Mouse (Mus musculus): ENCODE measurements around the gene Dcbld2. TPM values are rescaled to one million over a fixed set of nuclear protein-coding genes. Genes with fewer than 3 reads are reported as not detected.

Gene Dcbld2
- polyA plus RNA-seq, 1 experiment from 2014 or later, result 19.6 TPM

GRCm38 (mm10) chr16:58430246-58430645 is 22.0 kb downstream of the Dcbld2 start:
- 87% methylated on average over 7 of the region's 7 CpGs for WGBS (ENCODE audit: insufficient replicate concordance)
- H3K4me1 ChIP-seq (ENCODE audit: control insufficient read depth, insufficient read depth, low read length), result peaks cover 7% of the 10 kb centered on the region; the same call in 1 of the 2 replicates
- no peak overlapping the region for H3K9ac ChIP-seq (ENCODE audit: low read depth, low read length)
- H3K27me3 ChIP-seq (ENCODE audit: control insufficient read depth, insufficient read depth, low read length), result no peaks in the 10 kb centered on the region
- H3K36me3 ChIP-seq (ENCODE audit: control insufficient read depth, insufficient read depth, low read length), result peaks cover 2% of the 10 kb centered on the region; the same call in 1 of the 2 replicates
- H3K4me3 ChIP-seq (ENCODE audit: low read depth, low read length), result no peak overlapping the region
- ATAC-seq (replicated peaks; ENCODE audit: insufficient number of reproducible peaks, low FRiP score, low TSS enrichment), result no peak
- no peaks in the 10 kb centered on the region for H3K9me3 ChIP-seq (replicated peaks; ENCODE audit: control insufficient read depth, low read length)
- H3K27ac ChIP-seq (ENCODE audit: low read depth, low read length), result no peak overlapping the region
- H3K4me2 ChIP-seq, result no peak overlapping the region

- WGBS (ENCODE audit: insufficient replicate concordance), result 98% methylated on average over 1 of the region's 1 CpGs
- no peak overlapping the region for H3K9ac ChIP-seq (ENCODE audit: low read depth, low read length)
- peaks cover 7% of the 10 kb centered on the region; the same call in 1 of the 2 replicates for H3K36me3 ChIP-seq (ENCODE audit: control insufficient read depth, insufficient read depth, low read length)
- H3K4me2 ChIP-seq, result no peak overlapping the region
- no peak for ATAC-seq (replicated peaks; ENCODE audit: insufficient number of reproducible peaks, low FRiP score, low TSS enrichment)
- H3K27me3 ChIP-seq (ENCODE audit: control insufficient read depth, insufficient read depth, low read length), result no peaks in the 10 kb centered on the region
- H3K9me3 ChIP-seq (replicated peaks; ENCODE audit: control insufficient read depth, low read length), result no peaks in the 10 kb centered on the region
- H3K4me1 ChIP-seq (ENCODE audit: control insufficient read depth, insufficient read depth, low read length), result 0 out of 2 replicates have a peak, but pooled peaks cover 3% of the 10 kb centered on the region
- H3K4me3 ChIP-seq (ENCODE audit: low read depth, low read length), result no peak overlapping the region
- H3K27ac ChIP-seq (ENCODE audit: low read depth, low read length), result no peak overlapping the region
Measured at GRCm38 (mm10) chr16:58432384-58432783, 24.1 kb downstream of the Dcbld2 start.

- no peaks in the 10 kb centered on the region for H3K27me3 ChIP-seq (ENCODE audit: control insufficient read depth, insufficient read depth, low read length)
- WGBS (ENCODE audit: insufficient replicate concordance), result 65% methylated on average over 6 of the region's 6 CpGs
- no peaks in the 10 kb centered on the region for H3K4me1 ChIP-seq (ENCODE audit: control insufficient read depth, insufficient read depth, low read length)
- no peak overlapping the region for H3K9ac ChIP-seq (ENCODE audit: low read depth, low read length)
- 0 out of 2 replicates have a peak, but pooled peaks cover 2% of the 10 kb centered on the region for H3K36me3 ChIP-seq (ENCODE audit: control insufficient read depth, insufficient read depth, low read length)
- H3K4me3 ChIP-seq (ENCODE audit: low read depth, low read length), result no peak overlapping the region
- H3K27ac ChIP-seq (ENCODE audit: low read depth, low read length), result no peak overlapping the region
- ATAC-seq (replicated peaks; ENCODE audit: insufficient number of reproducible peaks, low FRiP score, low TSS enrichment), result no peak
- H3K4me2 ChIP-seq, result no peak overlapping the region
- no peaks in the 10 kb centered on the region for H3K9me3 ChIP-seq (replicated peaks; ENCODE audit: control insufficient read depth, low read length)
Measured at GRCm38 (mm10) chr16:58444735-58445134, 36.5 kb downstream of the Dcbld2 start.

GRCm38 (mm10) chr16:58446281-58447259 is 38.3 kb downstream of the Dcbld2 start:
- Histone ChIP-seq H3K9ac (ENCODE audit: low read depth, low read length) (no peak overlapping the region), H3K27me3 (ENCODE audit: control insufficient read depth, insufficient read depth, low read length) (no peaks in the 10 kb centered on the region), H3K9me3 (replicated peaks; ENCODE audit: control insufficient read depth, low read length) (no peaks in the 10 kb centered on the region), H3K4me2 (no peak overlapping the region), H3K4me1 (ENCODE audit: control insufficient read depth, insufficient read depth, low read length) (peaks cover 2% of the 10 kb centered on the region; the same call in 1 of the 2 replicates), H3K36me3 (ENCODE audit: control insufficient read depth, insufficient read depth, low read length) (peaks cover 3% of the 10 kb centered on the region; the same call in 1 of the 2 replicates), H3K27ac (ENCODE audit: low read depth, low read length) (no peak overlapping the region), H3K4me3 (ENCODE audit: low read depth, low read length) (no peak overlapping the region)
- 92% methylated on average over 4 of the region's 4 CpGs for WGBS (ENCODE audit: insufficient replicate concordance)
- no peak for ATAC-seq (replicated peaks; ENCODE audit: insufficient number of reproducible peaks, low FRiP score, low TSS enrichment)

- no peak overlapping the region for H3K4me2 ChIP-seq
- no peak overlapping the region for H3K27ac ChIP-seq (ENCODE audit: low read depth, low read length)
- H3K9ac ChIP-seq (ENCODE audit: low read depth, low read length), result no peak overlapping the region
- peaks cover 15% of the 10 kb centered on the region for H3K4me1 ChIP-seq (ENCODE audit: control insufficient read depth, insufficient read depth, low read length)
- H3K4me3 ChIP-seq (ENCODE audit: low read depth, low read length), result no peak overlapping the region
- no peaks in the 10 kb centered on the region for H3K9me3 ChIP-seq (replicated peaks; ENCODE audit: control insufficient read depth, low read length)
- WGBS (ENCODE audit: insufficient replicate concordance), result 87% methylated on average over 4 of the region's 4 CpGs
- peaks cover 3% of the 10 kb centered on the region; the same call in 1 of the 2 replicates for H3K36me3 ChIP-seq (ENCODE audit: control insufficient read depth, insufficient read depth, low read length)
- H3K27me3 ChIP-seq (ENCODE audit: control insufficient read depth, insufficient read depth, low read length), result no peaks in the 10 kb centered on the region
- ATAC-seq (replicated peaks; ENCODE audit: insufficient number of reproducible peaks, low FRiP score, low TSS enrichment), result no peak
Measured at GRCm38 (mm10) chr16:58449073-58449472, 40.8 kb downstream of the Dcbld2 start.

- no peak overlapping the region for H3K4me3 ChIP-seq (ENCODE audit: low read depth, low read length)
- H3K9me3 ChIP-seq (replicated peaks; ENCODE audit: control insufficient read depth, low read length), result no peaks in the 10 kb centered on the region
- H3K4me1 ChIP-seq (ENCODE audit: control insufficient read depth, insufficient read depth, low read length), result peaks cover 17% of the 10 kb centered on the region
- peaks cover 3% of the 10 kb centered on the region; the same call in 1 of the 2 replicates for H3K36me3 ChIP-seq (ENCODE audit: control insufficient read depth, insufficient read depth, low read length)
- no peak overlapping the region for H3K9ac ChIP-seq (ENCODE audit: low read depth, low read length)
- ATAC-seq (replicated peaks; ENCODE audit: insufficient number of reproducible peaks, low FRiP score, low TSS enrichment), result no peak
- H3K27ac ChIP-seq (ENCODE audit: low read depth, low read length), result no peak overlapping the region
- H3K4me2 ChIP-seq, result no peak overlapping the region
- H3K27me3 ChIP-seq (ENCODE audit: control insufficient read depth, insufficient read depth, low read length), result no peaks in the 10 kb centered on the region
- WGBS (ENCODE audit: insufficient replicate concordance), result 52% methylated on average over 6 of the region's 6 CpGs
Measured at GRCm38 (mm10) chr16:58450648-58451047, 42.4 kb downstream of the Dcbld2 start.

GRCm38 (mm10) chr16:58451647-58452046 is 43.4 kb downstream of the Dcbld2 start:
- Histone ChIP-seq H3K27me3 (ENCODE audit: control insufficient read depth, insufficient read depth, low read length) (no peaks in the 10 kb centered on the region), H3K4me1 (ENCODE audit: control insufficient read depth, insufficient read depth, low read length) (peaks cover 17% of the 10 kb centered on the region), H3K9me3 (replicated peaks; ENCODE audit: control insufficient read depth, low read length) (no peaks in the 10 kb centered on the region), H3K4me3 (ENCODE audit: low read depth, low read length) (no peak overlapping the region), H3K36me3 (ENCODE audit: control insufficient read depth, insufficient read depth, low read length) (peaks cover 3% of the 10 kb centered on the region; the same call in 1 of the 2 replicates), H3K9ac (ENCODE audit: low read depth, low read length) (no peak overlapping the region), H3K4me2 (no peak overlapping the region), H3K27ac (ENCODE audit: low read depth, low read length) (0 out of 2 replicates have a peak overlapping the region, but pooled peaks have one; percentile 24)
- ATAC-seq (replicated peaks; ENCODE audit: insufficient number of reproducible peaks, low FRiP score, low TSS enrichment), result no peak
- WGBS (ENCODE audit: insufficient replicate concordance), result 94% methylated on average over 5 of the region's 5 CpGs

- Histone ChIP-seq H3K9me3 (replicated peaks; ENCODE audit: control insufficient read depth, low read length) (no peaks in the 10 kb centered on the region), H3K9ac (ENCODE audit: low read depth, low read length) (no peak overlapping the region), H3K36me3 (ENCODE audit: control insufficient read depth, insufficient read depth, low read length) (peaks cover 8% of the 10 kb centered on the region; the same call in 1 of the 2 replicates), H3K27me3 (ENCODE audit: control insufficient read depth, insufficient read depth, low read length) (no peaks in the 10 kb centered on the region), H3K4me1 (ENCODE audit: control insufficient read depth, insufficient read depth, low read length) (peaks cover 22% of the 10 kb centered on the region), H3K4me3 (ENCODE audit: low read depth, low read length) (no peak overlapping the region), H3K27ac (ENCODE audit: low read depth, low read length) (peak overlapping the region; percentile 86), H3K4me2 (no peak overlapping the region; the same call in 1 of the 2 replicates)
- peak; percentile 88 for ATAC-seq (replicated peaks; ENCODE audit: insufficient number of reproducible peaks, low FRiP score, low TSS enrichment)
- 39% methylated on average over 3 of the region's 3 CpGs for WGBS (ENCODE audit: insufficient replicate concordance)
Measured at GRCm38 (mm10) chr16:58453138-58453537, 44.9 kb downstream of the Dcbld2 start.

All from heart, embryonic 11.5 days (tissue).